ENCODE assay signal across 14 mouse cellular contexts in the genomic region with DNA sequence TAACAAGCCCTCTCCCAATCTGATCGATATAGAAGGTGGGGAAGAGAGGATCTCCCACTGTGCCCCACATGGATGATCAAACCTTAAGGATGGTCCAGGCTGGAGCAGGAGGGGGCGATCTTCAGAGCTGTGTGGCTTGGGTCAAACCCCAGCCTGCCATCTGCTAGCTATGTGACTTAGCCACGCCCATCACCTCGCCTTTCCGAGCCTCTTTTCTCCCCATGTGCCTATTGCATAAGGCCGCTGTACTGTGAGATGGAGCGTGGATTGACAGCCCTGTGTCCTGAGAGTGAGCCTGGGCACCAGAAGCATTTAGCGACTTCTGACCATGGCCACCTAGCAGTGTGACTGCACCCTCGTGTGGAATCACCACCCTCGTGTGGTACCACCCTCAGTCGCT. TPM values are rescaled to one million over a fixed set of nuclear protein-coding genes. Genes with fewer than 3 reads are reported as not detected.
DNase-seq lines count a peak whose midpoint lies in the region; ATAC-seq lines count a peak whose summit lies in the region.
"Had no signal": no experiment of that assay in that cellular context is flagged by ENCODE, and none has a peak within 500 bp of the region (broad histone marks: within the 10 kb centered on the region; RNA-seq: fewer than 3 reads in every experiment).

No protein-coding gene starts in this region.

- no peaks in the 10 kb centered on the region for H3K9me3 ChIP-seq in forebrain, embryonic 13.5 days (replicated peaks)
- no peaks in the 10 kb centered on the region for H3K9me3 ChIP-seq in forebrain, embryonic 14.5 days (replicated peaks; ENCODE audit: control insufficient read depth, low read length)
- H3K9me3 ChIP-seq in limb, embryonic 15.5 days: no peaks in the 10 kb centered on the region
- no peaks in the 10 kb centered on the region for H3K9me3 ChIP-seq in limb, embryonic 10.5 days (replicated peaks)
- no peaks in the 10 kb centered on the region for H3K9me3 ChIP-seq in hindbrain, embryonic 14.5 days (ENCODE audit: control insufficient read depth, low read length)
- H3K9me3 ChIP-seq: G1E; liver, embryonic 15.5 days had no signal

- H3K4me3 ChIP-seq in forebrain, embryonic 13.5 days: no peak overlapping the region
- H3K4me3 ChIP-seq in forebrain, embryonic 14.5 days (ENCODE audit: low read depth, low read length): no peak overlapping the region
- H3K4me3 ChIP-seq in limb, embryonic 15.5 days: no peak overlapping the region
- H3K4me3 ChIP-seq in limb, embryonic 10.5 days: no peak overlapping the region
- no peak overlapping the region for H3K4me3 ChIP-seq in hindbrain, embryonic 14.5 days (replicated peaks; ENCODE audit: low read length)
- H3K4me3 ChIP-seq: liver, embryonic 15.5 days had no signal

- H3K4me1 ChIP-seq in forebrain, embryonic 13.5 days: peaks cover 8% of the 10 kb centered on the region; the same call in 1 of the 2 replicates
- H3K4me1 ChIP-seq in forebrain, embryonic 14.5 days (ENCODE audit: control insufficient read depth, insufficient read depth, low read length): no peaks in the 10 kb centered on the region
- peaks cover 51% of the 10 kb centered on the region for H3K4me1 ChIP-seq in limb, embryonic 15.5 days
- peaks cover 48% of the 10 kb centered on the region for H3K4me1 ChIP-seq in limb, embryonic 10.5 days
- H3K4me1 ChIP-seq in hindbrain, embryonic 14.5 days (replicated peaks; ENCODE audit: control insufficient read depth, insufficient read depth, low read length): peaks cover 7% of the 10 kb centered on the region; the same call in 1 of the 2 replicates
- H3K4me1 ChIP-seq: liver, embryonic 15.5 days had no signal

- H3K36me3 ChIP-seq in forebrain, embryonic 13.5 days (ENCODE audit: poor library complexity, severe bottlenecking): no peaks in the 10 kb centered on the region
- no peaks in the 10 kb centered on the region for H3K36me3 ChIP-seq in forebrain, embryonic 14.5 days (ENCODE audit: control insufficient read depth, insufficient read depth, low read length)
- H3K36me3 ChIP-seq in limb, embryonic 15.5 days: no peaks in the 10 kb centered on the region
- no peaks in the 10 kb centered on the region for H3K36me3 ChIP-seq in limb, embryonic 10.5 days
- no peaks in the 10 kb centered on the region for H3K36me3 ChIP-seq in hindbrain, embryonic 14.5 days (replicated peaks; ENCODE audit: control insufficient read depth, insufficient read depth)
- H3K36me3 ChIP-seq: G1E; liver, embryonic 15.5 days had no signal

- 44% methylated on average over 11 of the region's 11 CpGs for WGBS in forebrain, embryonic 13.5 days
- 44% methylated on average over 11 of the region's 11 CpGs for WGBS in forebrain, embryonic 14.5 days
- 44% methylated on average over 11 of the region's 11 CpGs for WGBS in limb, embryonic 15.5 days
- 42% methylated on average over 11 of the region's 11 CpGs for WGBS in limb, embryonic 10.5 days
- 43% methylated on average over 11 of the region's 11 CpGs for WGBS in hindbrain, embryonic 14.5 days

- 0 out of 2 replicates have a peak, but pooled peaks have one; percentile 50 for ATAC-seq in forebrain, embryonic 13.5 days
- no peak; the same call in 1 of the 2 replicates for ATAC-seq in forebrain, embryonic 14.5 days
- ATAC-seq in limb, embryonic 15.5 days (ENCODE audit: insufficient number of reproducible peaks, low FRiP score, low TSS enrichment, low read depth): no peak
- ATAC-seq in hindbrain, embryonic 14.5 days (ENCODE audit: low FRiP score): peak; percentile 24; the same call in 1 of the 2 replicates

- no peak for DNase-seq in forebrain, embryonic 14.5 days (ENCODE audit: low spot score)
- no peak for DNase-seq in limb, embryonic 10.5 days (ENCODE audit: low spot score)
- peak; percentile 54 for DNase-seq in embryo, embryonic 10 days (ENCODE audit: low spot score)
- DNase-seq in hindbrain, embryonic 14.5 days (ENCODE audit: low spot score): no peak
- DNase-seq in natural killer cell, adult 2 months (ENCODE audit: low spot score in 2 of 2): no peak
- DNase-seq in frontal cortex, adult 2 months (ENCODE audit: extremely low spot score in 1 of 2, low spot score in 1 of 2): no peak
- DNase-seq: B cell, adult 2 months; gastrocnemius, postnatal 25 days; right cerebral cortex, postnatal 25 days; thymus, postnatal 14 days had no signal

- no peak overlapping the region for H3K27ac ChIP-seq in forebrain, embryonic 13.5 days
- no peak overlapping the region for H3K27ac ChIP-seq in forebrain, embryonic 14.5 days (ENCODE audit: low read depth, low read length)
- peak overlapping the region; percentile 87; the same call in 1 of the 2 replicates for H3K27ac ChIP-seq in limb, embryonic 15.5 days
- H3K27ac ChIP-seq in limb, embryonic 10.5 days: no peak overlapping the region
- H3K27ac ChIP-seq in hindbrain, embryonic 14.5 days: no peak overlapping the region
- H3K27ac ChIP-seq: liver, embryonic 15.5 days had no signal

- no peaks in the 10 kb centered on the region; the same call in 1 of the 2 replicates for H3K27me3 ChIP-seq in forebrain, embryonic 13.5 days
- H3K27me3 ChIP-seq in forebrain, embryonic 14.5 days (replicated peaks; ENCODE audit: control insufficient read depth, insufficient read depth, low read length): no peaks in the 10 kb centered on the region
- H3K27me3 ChIP-seq in limb, embryonic 15.5 days: no peaks in the 10 kb centered on the region
- no peaks in the 10 kb centered on the region for H3K27me3 ChIP-seq in limb, embryonic 10.5 days (ENCODE audit: low read depth, poor library complexity, severe bottlenecking)
- no peaks in the 10 kb centered on the region for H3K27me3 ChIP-seq in hindbrain, embryonic 14.5 days (ENCODE audit: control insufficient read depth, insufficient read depth, low read length)
- H3K27me3 ChIP-seq: liver, embryonic 15.5 days had no signal

- no peak overlapping the region for H3K9ac ChIP-seq in forebrain, embryonic 13.5 days
- H3K9ac ChIP-seq in forebrain, embryonic 14.5 days (ENCODE audit: low read length): no peak overlapping the region
- no peak overlapping the region for H3K9ac ChIP-seq in limb, embryonic 15.5 days
- H3K9ac ChIP-seq in hindbrain, embryonic 14.5 days: no peak overlapping the region
- H3K9ac ChIP-seq: liver, embryonic 15.5 days had no signal

- peak overlapping the region; percentile 19; the same call in 1 of the 2 replicates for H3K4me2 ChIP-seq in forebrain, embryonic 13.5 days
- H3K4me2 ChIP-seq in forebrain, embryonic 14.5 days (ENCODE audit: low read length): no peak overlapping the region
- H3K4me2 ChIP-seq in limb, embryonic 15.5 days: no peak overlapping the region
- 0 out of 2 replicates have a peak overlapping the region, but pooled peaks have one; percentile 4 for H3K4me2 ChIP-seq in hindbrain, embryonic 14.5 days (replicated peaks)
- H3K4me2 ChIP-seq: liver, embryonic 15.5 days had no signal

RNA-seq across cellular contexts. Expression of gene C1qtnf2, which starts 10.6 kb away (rescaled TPM):
- polyA plus RNA-seq in forebrain, embryonic 13.5 days (2015; fragmentation: Nextera tagmentation; extraction: Ambion mirVana): 2.2 and 2.6 TPM in 2 replicates
- 5.6 and 8.7 TPM in 2 replicates for polyA plus RNA-seq in forebrain, embryonic 14.5 days (2014; fragmentation: Nextera tagmentation; extraction: Ambion mirVana)
- 58.0 and 58.9 TPM in 2 replicates for polyA plus RNA-seq in limb, embryonic 15.5 days (2015; fragmentation: Nextera tagmentation; extraction: Ambion mirVana)
- 0.45 and 0.64 TPM in 2 replicates for polyA plus RNA-seq in limb, embryonic 10.5 days (2016; fragmentation: Nextera tagmentation; extraction: Ambion mirVana)
- 11.8 and 13.5 TPM in 2 replicates for polyA plus RNA-seq in hindbrain, embryonic 14.5 days (2014; fragmentation: Nextera tagmentation; extraction: Ambion mirVana)
- 3.5 TPM in 2 replicates for polyA plus RNA-seq in frontal cortex, adult 2 months (2012; rRNA removed)
- polyA plus RNA-seq: G1E had no signal

RNA-seq across cellular contexts. Expression of gene Ccnjl, which starts 43.9 kb away (rescaled TPM):
- polyA plus RNA-seq in forebrain, embryonic 13.5 days (2015; fragmentation: Nextera tagmentation; extraction: Ambion mirVana): 13.9 and 15.1 TPM in 2 replicates
- 7.7 and 8.7 TPM in 2 replicates for polyA plus RNA-seq in forebrain, embryonic 14.5 days (2014; fragmentation: Nextera tagmentation; extraction: Ambion mirVana)
- polyA plus RNA-seq in limb, embryonic 15.5 days (2015; fragmentation: Nextera tagmentation; extraction: Ambion mirVana): 9.5 and 11.3 TPM in 2 replicates
- polyA plus RNA-seq in limb, embryonic 10.5 days (2016; fragmentation: Nextera tagmentation; extraction: Ambion mirVana): 36.3 and 40.6 TPM in 2 replicates
- polyA plus RNA-seq in hindbrain, embryonic 14.5 days (2014; fragmentation: Nextera tagmentation; extraction: Ambion mirVana): 10.9 and 11.9 TPM in 2 replicates
- 1.5 and 2.2 TPM in 2 replicates for polyA plus RNA-seq in frontal cortex, adult 2 months (2012; rRNA removed)
- polyA plus RNA-seq: G1E had no signal

RNA-seq across cellular contexts. Expression of gene Slu7, which starts 51.1 kb away (rescaled TPM):
- polyA plus RNA-seq in forebrain, embryonic 13.5 days (2015; fragmentation: Nextera tagmentation; extraction: Ambion mirVana): 68.4 and 72.8 TPM in 2 replicates
- 70.5 and 76.7 TPM in 2 replicates for polyA plus RNA-seq in forebrain, embryonic 14.5 days (2014; fragmentation: Nextera tagmentation; extraction: Ambion mirVana)
- 55.0 and 60.2 TPM in 2 replicates for polyA plus RNA-seq in limb, embryonic 15.5 days (2015; fragmentation: Nextera tagmentation; extraction: Ambion mirVana)
- polyA plus RNA-seq in limb, embryonic 10.5 days (2016; fragmentation: Nextera tagmentation; extraction: Ambion mirVana): 49.2 and 59.9 TPM in 2 replicates
- 55.2 and 57.0 TPM in 2 replicates for polyA plus RNA-seq in hindbrain, embryonic 14.5 days (2014; fragmentation: Nextera tagmentation; extraction: Ambion mirVana)
- 24.5 and 25.0 TPM in 2 replicates for polyA plus RNA-seq in frontal cortex, adult 2 months (2012; rRNA removed)

RNA-seq across cellular contexts. Expression of gene Pttg1, which starts 58.6 kb away (rescaled TPM):
- 38.1 and 45.3 TPM in 2 replicates for polyA plus RNA-seq in forebrain, embryonic 13.5 days (2015; fragmentation: Nextera tagmentation; extraction: Ambion mirVana)
- polyA plus RNA-seq in forebrain, embryonic 14.5 days (2014; fragmentation: Nextera tagmentation; extraction: Ambion mirVana): 34.9 and 44.3 TPM in 2 replicates
- 74.1 and 78.7 TPM in 2 replicates for polyA plus RNA-seq in limb, embryonic 15.5 days (2015; fragmentation: Nextera tagmentation; extraction: Ambion mirVana)
- polyA plus RNA-seq in limb, embryonic 10.5 days (2016; fragmentation: Nextera tagmentation; extraction: Ambion mirVana): 86.4 and 104 TPM in 2 replicates
- polyA plus RNA-seq in hindbrain, embryonic 14.5 days (2014; fragmentation: Nextera tagmentation; extraction: Ambion mirVana): 44.9 and 53.0 TPM in 2 replicates
- 75.9 and 87.6 TPM in 2 replicates for polyA plus RNA-seq in frontal cortex, adult 2 months (2012; rRNA removed)

Comparison
In these comparisons a context has a peak if more than half of its experiments do, and no peak if none do; other contexts are left out.
1. ATAC-seq: peak in forebrain, embryonic 13.5 days (single experiment) and hindbrain, embryonic 14.5 days (single experiment); none in forebrain, embryonic 14.5 days (single experiment) and limb, embryonic 15.5 days (single experiment).
2. H3K4me2 ChIP-seq: peak in forebrain, embryonic 13.5 days (single experiment) and hindbrain, embryonic 14.5 days (single experiment); none in forebrain, embryonic 14.5 days (single experiment) and limb, embryonic 15.5 days (single experiment).